Mouse (Mus musculus) liver, postnatal 0 days (tissue): ENCODE measurements around the gene Tbc1d5.

Source experiments
- CTCF ChIP-seq: sonication (generic); IDR thresholded peaks from 2 replicates; pipeline ENCODE4 v1.5.1; 2016; ENCODE audit warnings: antibody characterized with exemption, low read depth
- EP300 ChIP-seq: IDR thresholded peaks from 2 replicates; pipeline ENCODE4 v1.6.1; 2016; ENCODE audit warnings: antibody characterized with exemption, low read depth, mild to moderate bottlenecking

DNA sequence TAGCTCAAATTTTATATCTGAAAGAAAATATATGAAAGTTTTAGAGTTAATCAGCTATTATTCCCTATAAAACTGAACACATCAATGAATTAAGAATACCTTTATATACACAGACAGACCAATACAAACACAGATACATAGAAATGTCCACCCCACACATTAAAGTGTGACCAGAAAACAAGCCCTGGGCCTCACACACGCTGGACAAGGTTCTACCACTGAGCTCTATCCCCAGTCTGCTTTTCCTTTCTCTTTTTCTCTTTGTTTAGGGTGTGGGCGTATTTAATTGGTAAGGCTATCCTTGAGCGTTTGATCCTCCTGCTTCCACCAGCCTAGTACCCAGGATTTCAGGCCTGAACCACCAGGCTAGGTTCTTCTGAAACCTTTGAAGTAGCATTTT, 28.2 kb downstream of the Tbc1d5 start:
- TF ChIP-seq CTCF (no peak), EP300 (no peak)
